Mouse (Mus musculus) neural tube, embryonic 10.5 days (tissue): ENCODE measurements at regions not wholly inside any gene's neighbourhood (a gene's known extent, or its start where the extent isn't known, plus 50 kb on each side); places are given as distances from the start of the nearest gene placed in this dataset.

Experiments used
- DNase-seq: peaks from one replicate; pipeline ENCODE4 v3.0.0-alpha.2; 2017; ENCODE audit warnings: low spot score; ENCODE audit errors: extremely low spot score

DNA sequence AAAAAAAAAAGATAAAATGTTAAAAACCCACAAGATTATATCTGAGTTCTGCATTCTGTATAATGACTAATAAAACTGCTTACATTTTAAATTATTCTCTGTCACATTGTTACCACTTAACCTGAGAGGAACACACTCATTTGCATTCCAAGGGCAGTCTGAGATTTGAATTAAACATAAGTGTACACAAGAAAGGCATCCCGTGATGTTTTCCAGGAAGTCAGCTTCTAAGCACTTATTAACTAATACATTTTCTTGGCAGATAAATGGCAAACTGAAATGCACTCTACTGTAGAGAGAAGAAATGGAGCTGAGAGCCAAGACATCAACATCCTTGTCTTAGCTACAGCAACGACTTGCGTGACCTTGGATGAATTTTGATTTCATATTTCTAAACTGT lies 516.5 kb downstream of the Cdh9 start:
- no peak for DNase-seq

DNA sequence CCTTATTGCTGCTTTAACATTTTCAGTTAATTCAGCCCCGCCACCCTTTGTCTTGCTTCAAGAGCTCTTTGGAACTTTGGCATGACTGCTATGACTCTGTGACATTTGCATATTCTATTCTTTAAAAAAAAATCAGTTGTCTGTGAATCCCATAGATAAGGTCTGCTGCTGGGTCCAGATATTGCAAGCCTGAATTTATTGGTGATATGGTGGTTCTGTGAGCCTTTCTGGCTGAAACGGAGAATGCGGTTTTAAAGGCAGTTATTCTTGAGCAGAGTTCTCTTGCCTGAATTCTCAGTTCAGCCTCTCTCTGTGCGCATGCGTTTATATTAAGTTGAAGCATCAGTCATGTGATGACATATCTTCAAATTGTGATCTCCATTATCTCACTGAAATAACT lies 560.7 kb downstream of the Cdh9 start:
- no peak for DNase-seq
